Mouse (Mus musculus) right cerebral cortex, postnatal 4 days (tissue): ENCODE results near the gene Zfp385a.

ENCODE experiments used
- DNase-seq: peaks from one replicate; pipeline ENCODE4 v3.0.0-alpha.2; 2022

The Zfp385a gene

DNA sequence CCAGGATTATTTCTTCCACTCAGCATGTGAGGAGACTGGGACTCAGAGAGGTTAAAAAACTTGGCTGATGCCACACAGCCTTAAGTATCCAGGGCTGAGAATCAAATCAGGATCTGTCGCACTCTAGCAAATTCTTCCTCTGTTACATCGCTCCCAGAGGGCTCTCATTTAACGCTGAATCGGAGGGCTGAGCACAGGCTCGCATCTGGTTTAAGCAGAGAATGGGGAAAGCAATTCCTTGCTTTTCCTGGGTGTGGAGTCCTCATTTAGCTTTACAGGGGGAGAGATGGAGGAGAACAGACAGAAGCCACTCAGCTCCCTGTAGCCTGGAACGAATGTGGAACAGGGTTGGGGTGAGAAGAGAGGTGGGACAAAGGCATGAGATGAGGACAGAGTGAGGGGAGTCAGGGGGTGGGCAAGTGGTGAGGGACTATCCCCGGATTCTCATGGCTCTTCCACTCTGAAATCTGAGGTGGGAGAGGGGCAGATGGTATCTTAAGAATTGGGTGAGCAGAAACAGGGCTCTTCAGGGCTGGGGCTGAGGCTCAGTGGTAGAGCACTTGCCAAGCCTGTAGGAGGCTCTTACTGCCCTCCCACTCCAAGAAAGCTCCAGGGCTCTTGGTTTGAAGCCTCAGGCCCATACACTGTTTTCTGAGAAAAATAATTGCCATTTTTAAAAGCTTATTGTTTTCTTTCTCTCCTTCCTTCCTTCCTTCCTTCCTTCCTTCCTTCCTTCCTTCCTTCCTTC lies 4.2 kb downstream of the Zfp385a start:
- no peak for DNase-seq

- no peak for DNase-seq
Observed at GRCm38 (mm10) chr15:103335040-103335439, 4.9 kb downstream of the Zfp385a start.

DNA sequence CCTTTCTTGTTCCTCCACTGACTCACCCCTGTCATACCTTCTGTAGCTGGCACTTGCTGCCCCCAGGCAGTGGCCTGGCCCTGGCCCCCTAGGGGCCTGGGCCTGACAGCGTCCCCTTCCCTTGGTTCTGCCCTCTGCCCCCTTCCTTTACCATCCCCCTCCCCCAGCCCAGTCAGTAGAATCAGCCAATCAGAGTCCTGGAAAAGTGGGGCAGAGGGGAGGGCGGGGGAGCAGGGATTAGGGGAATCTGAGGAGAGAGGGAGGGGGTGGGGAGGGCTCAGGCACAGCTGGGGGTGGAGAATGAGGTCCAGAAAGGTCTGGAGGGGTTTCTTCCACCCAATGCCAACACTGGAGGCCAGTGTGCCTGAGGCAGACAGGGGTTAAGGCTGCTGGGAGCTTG lies 5.7 kb downstream of the Zfp385a start:
- DNase-seq = no peak

DNA sequence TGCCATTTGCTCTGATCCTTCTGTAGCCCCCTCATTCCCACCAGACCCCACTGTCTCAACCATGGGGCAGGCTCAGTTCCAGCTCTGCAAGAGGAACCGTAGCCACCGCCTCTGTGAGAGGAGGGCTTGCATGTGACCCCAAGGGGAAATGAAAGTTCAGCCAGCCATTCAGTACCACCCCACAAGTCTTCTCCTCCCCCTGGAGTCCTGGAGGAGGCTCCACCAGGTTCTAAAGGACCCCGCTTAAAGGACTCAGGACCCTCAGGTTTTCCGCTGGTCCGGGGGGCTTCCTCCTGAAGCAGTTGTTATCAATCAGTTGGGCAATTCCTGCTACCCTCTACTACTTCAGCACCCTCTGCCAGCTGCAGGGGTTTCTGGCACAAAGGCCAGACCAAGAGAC lies 6.2 kb downstream of the Zfp385a start:
- no peak for DNase-seq

DNA sequence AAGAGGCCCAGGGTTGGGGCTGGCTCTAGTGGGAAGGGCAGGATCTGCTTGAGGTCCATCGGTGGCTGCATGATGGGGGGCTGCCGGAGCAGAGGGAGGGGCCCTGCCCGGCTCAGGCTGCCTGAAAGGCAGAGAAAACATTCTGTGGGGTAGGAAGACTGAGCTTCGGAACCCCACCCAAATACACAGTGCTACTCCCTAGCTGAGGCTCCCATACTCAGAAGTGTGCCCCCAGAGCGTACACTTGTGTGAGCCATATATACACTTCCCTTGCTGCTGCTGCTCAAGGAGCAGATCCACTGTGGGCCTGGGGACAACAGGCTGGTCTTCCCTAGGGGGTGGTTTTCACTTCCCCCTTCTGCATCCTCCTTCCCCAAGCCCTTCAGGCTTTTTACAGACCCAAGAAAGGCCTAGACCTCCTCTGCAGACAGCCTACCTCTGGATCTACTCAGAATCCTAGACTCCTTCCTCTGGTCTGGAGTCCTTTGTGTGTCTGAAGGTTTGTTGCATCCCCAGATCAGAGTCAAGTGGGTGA lies 6.7 kb downstream of the Zfp385a start:
- DNase-seq = no peak

GRCm38 (mm10) chr15:103323455-103324247 lies 16.2 kb downstream of the Zfp385a start:
- peak; percentile 88 for DNase-seq

DNA sequence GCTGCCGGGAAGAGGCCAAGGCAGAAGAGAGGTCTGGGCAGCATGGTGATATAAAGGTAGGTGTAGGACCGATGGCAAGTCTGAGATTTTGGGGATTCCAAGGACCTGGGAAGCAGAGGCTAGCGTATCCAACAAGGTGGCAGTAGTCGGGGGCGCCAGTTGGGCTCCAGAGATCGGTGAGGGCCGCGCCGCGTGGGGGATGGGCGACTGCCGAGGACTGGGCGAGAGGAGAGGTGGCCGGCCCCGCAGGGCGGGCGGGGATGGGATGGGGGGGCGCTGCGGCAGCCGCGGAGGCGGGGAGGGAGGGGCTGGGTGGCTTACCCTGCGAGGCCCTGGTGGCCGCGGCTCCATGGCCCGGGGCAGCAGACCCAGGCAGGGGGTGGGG lies 16.8 kb downstream of the Zfp385a start:
- peak; percentile 76 for DNase-seq

GRCm38 (mm10) chr15:103322396-103322795 lies 17.5 kb downstream of the Zfp385a start:
- DNase-seq = no peak

- DNase-seq = no peak
Observed at GRCm38 (mm10) chr15:103321076-103321475, 18.8 kb downstream of the Zfp385a start.

- DNase-seq = no peak
Observed at GRCm38 (mm10) chr15:103318201-103318816, 21.6 kb downstream of the Zfp385a start.

DNA sequence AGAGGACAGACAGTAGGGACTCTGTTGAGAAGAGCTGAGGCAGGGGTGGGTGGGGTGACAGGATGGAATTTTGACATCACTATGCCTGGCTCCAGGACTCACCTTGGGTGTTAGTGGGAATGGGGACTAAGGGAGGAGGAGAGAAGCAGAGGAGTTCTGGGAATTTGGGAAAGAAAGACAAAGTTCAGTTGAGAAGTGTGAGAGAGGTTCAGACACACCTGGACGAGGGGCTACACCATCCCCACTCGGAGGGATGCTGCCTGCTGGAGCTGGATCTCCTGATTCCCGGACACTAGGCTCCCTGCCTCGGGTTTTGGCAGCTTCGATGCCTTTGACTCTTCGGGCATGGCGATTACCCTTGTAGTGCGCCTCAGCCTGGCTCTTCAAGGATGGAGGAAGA lies 22.2 kb downstream of the Zfp385a start:
- no peak for DNase-seq

DNA sequence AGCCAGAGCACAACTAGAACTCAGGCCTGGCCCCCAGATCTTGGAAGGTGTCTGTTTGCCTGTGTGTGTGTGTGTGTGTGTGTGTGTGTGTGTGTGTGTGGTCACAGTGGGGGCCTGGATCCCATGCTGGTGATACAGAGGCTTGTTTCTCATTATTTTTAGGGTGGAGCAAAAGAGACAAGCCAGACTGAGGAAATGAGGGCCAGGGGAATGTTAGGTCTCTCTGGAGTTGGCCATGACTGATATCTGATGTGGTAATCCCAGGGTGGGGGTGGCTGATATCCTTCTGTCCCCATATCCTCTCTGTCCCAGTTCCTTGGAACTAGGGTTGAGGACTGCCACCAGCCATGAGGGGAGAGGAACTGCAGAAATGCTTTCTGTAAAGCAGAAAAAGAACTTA lies 22.8 kb downstream of the Zfp385a start:
- no peak for DNase-seq

DNA sequence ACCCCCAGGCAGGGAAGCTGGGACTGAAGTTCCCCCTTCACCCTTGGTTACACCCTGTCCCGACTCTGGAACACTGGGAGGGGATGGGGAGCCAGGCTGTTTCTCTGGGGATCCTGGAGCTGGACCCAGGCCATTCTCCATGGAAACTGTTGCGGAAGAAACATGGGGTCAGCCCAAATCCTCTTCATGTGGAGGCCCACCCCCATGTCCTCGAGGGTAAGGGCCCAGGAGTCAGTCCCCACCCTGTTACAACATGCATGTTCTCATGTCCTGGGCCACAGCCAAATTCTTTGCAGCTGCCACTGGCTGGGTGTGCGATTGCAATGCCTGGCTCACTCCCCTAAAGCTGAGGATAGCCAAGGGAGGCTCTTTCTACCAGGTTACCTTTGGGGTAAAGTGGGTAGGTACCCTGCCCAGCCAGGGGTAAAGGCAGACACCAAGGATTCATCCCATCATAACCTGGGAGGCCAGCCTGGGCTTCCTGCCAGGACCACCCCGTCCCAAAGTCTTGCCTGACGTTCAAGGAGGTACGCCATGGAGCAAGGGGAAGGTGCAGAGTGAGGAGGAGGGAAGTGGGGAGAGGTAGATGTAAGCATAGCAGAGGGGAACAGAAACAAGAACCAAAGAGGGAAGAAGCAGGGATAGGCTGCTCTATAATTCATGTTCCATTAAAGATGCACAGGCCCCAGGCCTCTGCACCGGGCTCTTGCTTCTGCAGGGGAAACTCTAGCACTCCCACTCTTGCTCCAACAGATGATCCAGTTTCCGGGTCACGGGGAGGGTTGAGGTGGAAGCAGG lies 23.7 kb downstream of the Zfp385a start:
- DNase-seq = no peak

GRCm38 (mm10) chr15:103315011-103315502 lies 24.8 kb downstream of the Zfp385a start:
- DNase-seq = peak; percentile 74

GRCm38 (mm10) chr15:103314181-103314580 lies 25.7 kb downstream of the Zfp385a start:
- no peak for DNase-seq

GRCm38 (mm10) chr15:103313495-103314095 lies 26.3 kb downstream of the Zfp385a start:
- DNase-seq = no peak

GRCm38 (mm10) chr15:103310365-103310910 lies 29.5 kb downstream of the Zfp385a start, which contains the start of gene Gpr84:
TSS of gene Gpr84 (minus strand) at chr15:103310612.
- DNase-seq = no peak

- DNase-seq = no peak
Observed at GRCm38 (mm10) chr15:103308876-103309580, 30.9 kb downstream of the Zfp385a start.

- DNase-seq = no peak
Observed at GRCm38 (mm10) chr15:103308056-103308875, 31.6 kb downstream of the Zfp385a start.

GRCm38 (mm10) chr15:103307125-103307524 lies 32.8 kb downstream of the Zfp385a start:
- DNase-seq = peak; percentile 97
